Mouse (Mus musculus) adrenal gland, postnatal 10 days (tissue): Measurements from ENCODE around the gene Ccr4. TPM values are rescaled to one million over a fixed set of nuclear protein-coding genes. Genes with fewer than 3 reads are reported as not detected.
"Not testable (repeated sequence)": the region's sequence is repeated elsewhere in the genome, so short reads cannot be mapped to it uniquely, and the experiment has no call there.

Experiments used
- DNase-seq: peaks from one replicate; pipeline ENCODE4 v3.0.0; 2021; ENCODE audit warnings: mixed read lengths
- total RNA-seq, 2 experiments: library from RNA; stranded (reverse); gene quantifications; 2 replicates each; pipeline ENCODE4 v1.2.3; 2021

Ccr4 gene
- total RNA-seq, 2 experiments from 2014 or later = 0.09 TPM; not detected in 1

DNA sequence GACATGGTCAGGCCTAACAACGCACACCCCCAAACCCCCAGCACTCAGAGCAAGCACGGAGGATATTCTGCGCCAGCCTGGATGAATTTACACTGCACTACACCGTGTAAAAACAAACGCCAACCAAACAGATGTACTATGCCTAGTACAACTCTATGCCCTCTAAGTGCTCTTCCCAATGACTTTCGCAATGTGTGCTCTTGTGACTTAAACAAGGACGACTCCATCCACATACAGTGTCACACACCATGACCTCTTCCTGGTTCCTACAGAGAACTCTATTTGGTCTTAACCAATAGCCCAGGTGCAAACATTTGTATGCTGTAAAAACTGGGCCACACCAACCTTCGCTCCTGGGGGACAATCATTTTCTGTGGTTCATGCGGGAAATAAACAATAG is 17.8 kb upstream of the Ccr4 start:
- no peak for DNase-seq

DNA sequence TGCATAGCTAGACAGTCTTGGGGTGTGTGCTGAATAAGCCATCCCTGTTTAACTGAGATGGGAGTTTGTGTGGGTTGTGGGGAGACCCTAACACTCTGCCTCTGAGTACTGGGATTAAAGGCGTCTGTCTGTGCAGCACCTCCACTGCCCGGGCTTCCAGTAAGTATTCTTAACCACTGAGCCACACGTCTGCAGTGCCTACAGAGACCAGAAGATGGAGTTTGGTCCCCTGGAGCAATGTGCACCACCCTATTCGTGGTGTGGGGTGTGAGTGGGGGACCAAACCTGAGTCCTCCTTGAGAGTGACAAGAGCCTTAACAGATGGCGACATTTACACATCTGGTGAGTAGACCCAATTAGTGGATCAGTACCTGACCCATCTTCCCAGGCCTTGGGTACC is 17.3 kb upstream of the Ccr4 start:
- no peak for DNase-seq

DNA sequence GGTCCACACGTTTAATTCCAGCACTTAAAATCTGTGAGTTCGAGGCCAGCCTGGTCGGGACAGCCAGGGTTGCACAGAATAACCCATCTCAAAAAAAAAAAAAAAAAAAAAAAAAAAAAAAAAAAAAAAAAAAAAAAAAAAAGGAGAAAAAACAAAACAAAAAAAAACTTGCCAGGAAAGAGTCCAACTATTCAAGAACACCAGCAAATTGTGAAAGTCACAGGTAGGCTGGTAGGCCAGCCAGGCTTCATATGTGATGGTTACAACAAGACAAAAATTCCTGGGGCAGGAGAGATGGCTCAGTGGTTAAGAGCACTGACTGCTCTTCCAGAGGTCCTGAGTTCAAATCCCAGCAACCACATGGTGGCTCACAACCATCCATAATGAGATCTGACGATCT is 15.8 kb upstream of the Ccr4 start:
- DNase-seq = not testable (repeated sequence)

DNA sequence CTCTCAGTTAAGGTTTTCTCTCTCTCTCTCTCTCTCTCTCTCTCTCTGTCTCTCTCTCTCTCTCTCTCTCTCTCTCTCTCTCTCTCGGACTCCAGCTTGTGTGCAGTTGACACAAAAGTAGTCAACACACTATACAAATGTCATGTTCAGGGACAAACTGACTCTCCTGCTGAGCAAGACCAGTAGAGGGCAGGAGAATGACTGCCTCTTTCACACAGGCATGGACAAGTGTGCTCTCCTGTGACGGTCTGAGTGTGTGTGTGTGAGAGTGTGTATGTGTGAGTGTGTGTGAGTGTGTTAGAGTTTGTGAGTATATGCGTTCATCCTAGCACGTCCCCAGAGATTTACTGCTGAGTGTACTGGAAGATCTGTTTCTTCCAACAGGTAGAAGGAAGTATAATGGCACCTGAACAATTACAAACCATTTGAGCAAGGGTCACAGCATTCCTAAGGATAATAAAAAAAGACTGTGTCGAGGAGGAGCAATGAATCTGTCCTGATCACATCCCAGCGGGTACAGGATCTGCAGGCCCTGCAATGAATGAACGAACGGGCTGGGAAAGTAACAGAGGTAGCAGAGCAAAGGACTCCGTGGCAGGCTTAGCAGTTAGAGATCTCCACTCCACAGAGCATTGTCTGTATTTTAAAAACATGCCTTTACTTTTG is 14.2 kb upstream of the Ccr4 start:
- no peak for DNase-seq

DNA sequence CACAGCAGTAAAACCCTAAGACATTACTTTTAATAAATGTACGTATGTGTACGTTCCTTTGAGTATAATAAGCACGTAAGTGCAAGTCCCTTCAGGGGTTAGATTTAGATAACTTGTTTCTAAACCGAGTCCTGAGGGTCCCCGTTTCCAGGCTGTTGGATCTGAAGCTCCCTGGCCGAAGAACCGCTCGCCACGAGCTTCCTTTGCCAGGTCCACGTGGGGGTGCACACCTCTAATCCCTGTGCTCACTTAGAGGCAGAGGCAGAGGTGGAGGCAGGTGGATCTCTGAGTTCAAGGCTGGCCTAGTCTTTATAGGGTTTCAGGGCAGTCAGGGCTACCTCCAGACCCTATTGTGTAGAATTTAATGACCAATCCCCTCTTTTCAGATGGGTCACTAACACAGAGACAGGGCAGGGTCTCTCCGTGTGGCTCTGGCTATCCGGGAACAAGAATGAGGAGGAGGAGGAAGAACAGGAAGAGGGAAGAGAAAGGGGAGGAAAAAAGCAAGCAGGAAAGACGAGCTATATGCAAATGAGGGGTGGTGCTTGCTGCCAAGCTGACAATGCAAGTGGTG is 13.3 kb upstream of the Ccr4 start:
- DNase-seq = no peak

DNA sequence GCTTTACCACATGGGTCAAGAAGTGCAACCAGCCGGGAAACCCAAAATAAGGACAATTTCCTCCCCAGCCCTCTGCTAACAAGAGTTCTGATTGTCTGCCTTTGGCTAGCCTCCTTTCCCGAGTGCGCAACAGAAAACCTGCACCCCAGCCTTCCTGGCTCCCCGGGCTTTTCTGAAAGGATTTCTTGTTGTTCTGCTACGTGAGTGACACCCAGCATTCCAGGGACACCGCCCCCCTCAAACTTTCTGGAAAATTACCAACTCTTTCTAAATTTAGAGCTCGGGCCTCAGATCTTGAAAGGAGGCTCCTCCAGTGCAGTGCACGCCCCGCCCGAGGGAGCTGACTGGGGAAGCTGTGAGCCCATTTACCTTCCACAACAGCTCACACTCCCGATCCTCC is 10.6 kb upstream of the Ccr4 start, which contains the start of gene C130032M10Rik:
Gene C130032M10Rik (plus strand): TSS at position 334 of the 400 bp plus-strand sequence.
- peak; percentile 20 for DNase-seq

DNA sequence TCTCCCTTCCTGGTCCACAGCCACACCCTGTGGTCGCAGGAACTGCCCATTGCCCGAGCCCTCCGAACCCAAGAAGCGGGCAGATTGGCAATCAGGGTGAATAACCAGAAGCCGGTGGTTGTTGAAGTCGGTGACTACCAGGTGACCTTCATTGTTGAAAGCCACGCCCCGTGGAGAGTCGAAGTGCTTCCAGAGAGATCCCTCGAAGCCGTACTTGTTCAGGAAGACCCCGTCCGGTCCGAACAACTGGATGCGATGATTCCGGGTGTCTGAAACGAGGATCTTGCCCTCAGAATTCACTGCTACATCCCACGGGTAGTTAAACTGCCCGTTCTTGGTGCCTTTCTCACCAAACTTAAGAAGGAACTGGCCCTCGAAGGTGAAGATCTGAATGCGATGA is 8.1 kb upstream of the Ccr4 start:
- no peak for DNase-seq

DNA sequence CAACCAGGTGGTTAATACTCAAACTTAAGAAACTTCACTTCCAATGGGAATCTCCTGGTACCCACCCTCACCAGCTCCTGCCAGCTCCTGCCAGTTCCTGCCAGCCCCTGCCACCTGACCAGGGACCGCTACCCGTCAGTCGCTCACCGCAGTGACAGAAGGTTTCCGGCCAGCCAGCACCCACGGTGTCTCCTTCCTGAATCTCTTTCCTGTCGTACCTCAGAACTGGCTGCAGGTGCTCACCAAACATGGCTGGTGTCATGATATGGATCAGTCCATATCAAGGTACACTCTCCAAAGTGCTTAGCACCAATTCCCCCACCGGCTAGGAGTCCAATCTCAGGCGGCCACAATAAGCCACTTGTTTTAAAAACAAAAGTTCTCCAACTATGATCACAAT is 5.1 kb upstream of the Ccr4 start:
- DNase-seq = no peak

DNA sequence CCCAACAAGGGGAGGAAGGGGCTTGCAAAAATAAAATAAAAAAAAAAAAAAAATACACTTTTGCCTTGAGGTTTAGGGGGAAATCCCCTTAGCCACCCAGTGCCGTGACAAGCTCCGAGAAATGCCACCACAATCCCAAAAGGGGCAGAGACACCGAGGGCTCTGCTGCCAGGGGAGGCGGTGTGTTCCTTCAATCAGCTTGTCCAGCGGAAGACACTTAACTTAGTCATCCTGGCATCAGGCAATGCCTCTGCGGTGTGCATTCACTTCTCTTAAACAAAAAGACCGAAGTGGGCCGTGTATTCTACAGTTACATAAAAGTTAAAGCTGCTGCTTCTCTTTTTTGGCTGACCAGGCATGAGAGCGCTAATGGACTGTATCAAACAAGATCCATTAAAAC is 2.7 kb upstream of the Ccr4 start:
- DNase-seq = no peak

DNA sequence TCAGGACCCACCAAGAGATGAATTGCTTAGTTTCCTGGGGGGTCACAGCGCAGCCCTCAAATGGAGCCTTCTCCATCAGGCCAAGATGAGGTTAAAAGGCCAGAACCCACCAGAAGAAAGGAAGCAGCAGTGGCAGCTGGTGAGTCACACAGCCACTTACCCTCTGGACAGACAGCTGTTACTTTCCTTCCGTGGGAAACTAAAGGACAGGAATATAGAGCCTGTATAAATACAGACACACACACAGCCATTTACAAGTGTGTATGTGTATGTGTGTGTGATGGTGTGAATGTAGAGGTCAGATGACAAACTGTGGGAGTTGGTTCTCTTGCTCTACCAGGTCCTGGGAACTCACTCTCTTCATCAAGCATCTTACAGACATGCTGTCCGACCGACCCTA is 1.8 kb upstream of the Ccr4 start:
- DNase-seq = no peak

DNA sequence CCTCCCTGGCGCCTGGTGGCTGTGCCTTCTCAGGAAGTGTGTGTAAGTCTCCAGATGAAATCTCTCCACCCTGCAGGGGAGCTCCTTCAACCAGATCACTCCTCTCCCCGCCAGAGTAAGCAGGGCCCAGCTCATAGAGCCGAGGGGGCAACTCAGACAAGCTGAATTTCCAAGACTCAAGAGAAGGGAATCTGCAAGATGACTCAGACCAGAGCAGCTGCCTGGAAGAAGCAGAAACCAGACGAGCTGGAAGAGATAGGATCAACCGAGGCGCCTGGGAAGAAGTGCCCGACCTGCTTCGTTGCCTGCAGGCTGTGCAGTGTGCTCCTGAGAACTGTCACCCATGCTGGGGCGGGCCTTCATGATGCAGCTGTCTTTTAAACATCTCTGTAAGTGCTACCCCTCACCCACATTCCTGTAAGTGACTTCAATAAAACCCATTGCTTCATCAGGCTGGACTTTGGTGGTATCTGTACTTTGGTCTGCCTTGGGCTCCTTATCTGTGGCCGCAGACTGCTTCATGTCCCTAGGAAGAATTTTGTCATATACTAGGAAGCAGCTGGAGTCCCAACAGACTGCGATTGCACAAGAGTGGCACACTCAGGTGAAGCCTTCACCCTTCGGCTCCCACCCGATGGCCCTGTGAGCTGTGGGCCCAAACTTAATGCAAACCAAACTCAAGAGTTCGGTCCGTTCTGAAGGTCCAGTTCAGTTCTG is 1.8 kb downstream of the Ccr4 start:
- DNase-seq = no peak

DNA sequence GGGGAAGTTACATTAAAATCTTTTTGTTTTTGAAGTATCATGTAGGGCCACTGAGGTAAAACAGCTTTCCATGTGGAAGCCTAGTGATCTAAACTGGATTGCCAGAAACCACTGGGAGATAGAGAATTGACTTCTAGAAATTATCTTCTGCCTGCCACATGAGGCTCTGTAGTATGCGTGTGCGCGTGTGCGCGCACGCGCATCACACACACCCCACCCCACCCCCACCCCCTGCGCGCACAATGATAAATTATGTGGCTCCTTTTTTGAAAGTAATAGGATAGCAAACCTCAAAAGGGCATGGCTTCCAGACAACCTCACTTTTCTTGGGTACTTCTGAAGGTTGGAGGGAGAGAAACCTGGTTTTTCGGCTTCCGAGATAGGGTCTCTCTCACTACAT is 2.8 kb downstream of the Ccr4 start:
- no peak for DNase-seq

DNA sequence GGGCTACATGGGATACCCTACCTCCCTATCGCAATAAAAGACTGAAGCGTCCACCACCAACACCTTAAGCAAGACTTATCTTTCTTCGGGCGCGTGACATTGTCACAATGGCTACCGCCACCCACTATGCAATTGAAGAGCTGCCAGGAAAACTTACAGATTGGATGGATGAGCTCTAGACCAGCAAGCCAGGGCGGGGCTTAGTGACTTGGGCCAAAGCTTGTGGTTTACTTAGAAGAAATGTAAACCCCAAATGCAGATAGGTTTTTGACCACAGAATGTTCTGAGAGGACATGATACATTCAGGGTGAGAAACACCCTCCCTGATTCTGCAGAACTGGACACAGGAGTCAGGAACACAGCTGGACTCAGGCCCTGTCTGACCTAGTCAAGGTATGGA is 3.6 kb downstream of the Ccr4 start:
- no peak for DNase-seq

DNA sequence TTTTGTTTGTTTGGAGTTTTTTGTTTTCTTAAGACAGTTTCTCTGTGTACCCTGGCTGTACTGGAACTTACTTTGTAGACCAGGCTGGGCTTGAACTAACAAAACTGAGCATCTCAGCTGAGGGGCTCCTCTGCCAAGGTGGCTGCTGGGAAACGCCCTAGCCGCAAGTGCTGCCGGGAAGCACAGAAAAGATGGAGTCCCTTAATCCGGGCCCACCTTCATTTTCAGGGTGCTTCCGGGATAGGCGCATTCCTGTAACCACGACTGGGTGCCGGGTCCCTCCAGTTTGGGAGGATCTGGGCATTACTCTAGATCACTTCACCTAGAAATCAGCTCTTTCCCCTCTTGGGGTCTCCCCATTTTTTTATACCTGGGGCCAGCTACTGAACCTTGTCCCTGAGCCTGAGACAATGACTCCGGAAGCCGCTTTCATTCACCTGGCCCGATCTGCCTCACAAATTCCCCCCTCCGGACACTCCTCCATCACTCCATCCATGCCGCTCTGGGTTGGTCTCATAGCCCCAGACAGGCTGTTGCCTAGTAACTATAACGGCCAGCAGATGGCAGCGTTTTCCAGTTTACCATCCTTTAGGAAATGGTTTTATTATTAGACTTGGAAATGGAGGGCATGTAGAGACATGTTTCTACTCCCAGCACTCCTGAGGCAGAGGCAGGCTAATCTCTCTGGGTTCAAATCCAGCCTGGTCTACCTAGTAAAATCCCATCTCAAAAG is 4.8 kb downstream of the Ccr4 start:
- DNase-seq = peak; percentile 80

DNA sequence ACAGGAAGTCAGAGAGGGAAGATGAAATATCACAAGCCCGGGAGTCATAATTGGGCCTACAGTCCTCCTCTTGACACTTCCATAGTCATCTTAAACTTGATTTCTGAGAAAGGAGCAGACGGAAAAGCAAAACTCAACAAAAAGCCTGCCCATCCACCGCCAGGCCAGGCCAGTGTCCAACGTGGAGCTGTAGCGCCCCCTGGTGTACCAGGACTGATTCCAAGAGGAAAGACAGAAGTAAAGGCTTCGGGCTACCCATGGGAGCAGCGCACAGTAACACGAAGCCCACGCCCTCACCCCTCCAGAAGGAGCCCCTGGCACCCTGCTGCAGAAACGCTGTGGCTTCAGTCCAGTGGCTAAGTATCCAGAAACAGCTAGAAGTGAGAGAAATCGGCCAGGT is 6.5 kb downstream of the Ccr4 start:
- DNase-seq = peak; percentile 95

DNA sequence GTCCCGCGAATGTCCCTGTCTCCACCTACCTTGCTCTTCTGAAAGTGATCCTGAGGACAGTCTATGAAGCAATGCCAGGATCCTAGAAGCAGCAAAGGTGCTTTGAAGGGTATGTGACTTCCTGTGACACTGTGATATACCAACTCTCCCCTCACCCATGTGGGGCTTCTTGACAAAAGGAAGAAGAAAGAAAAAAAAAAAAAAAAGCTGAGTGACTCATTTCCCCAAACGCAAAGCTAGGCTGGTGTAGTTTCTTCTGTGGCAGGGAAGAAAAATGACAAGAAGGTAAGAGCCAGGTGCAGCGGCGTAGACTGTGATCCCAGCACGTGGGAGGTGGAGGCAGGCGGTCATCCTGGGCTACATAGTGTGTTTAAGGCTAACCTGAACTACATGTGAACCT is 8.2 kb downstream of the Ccr4 start:
- no peak for DNase-seq

DNA sequence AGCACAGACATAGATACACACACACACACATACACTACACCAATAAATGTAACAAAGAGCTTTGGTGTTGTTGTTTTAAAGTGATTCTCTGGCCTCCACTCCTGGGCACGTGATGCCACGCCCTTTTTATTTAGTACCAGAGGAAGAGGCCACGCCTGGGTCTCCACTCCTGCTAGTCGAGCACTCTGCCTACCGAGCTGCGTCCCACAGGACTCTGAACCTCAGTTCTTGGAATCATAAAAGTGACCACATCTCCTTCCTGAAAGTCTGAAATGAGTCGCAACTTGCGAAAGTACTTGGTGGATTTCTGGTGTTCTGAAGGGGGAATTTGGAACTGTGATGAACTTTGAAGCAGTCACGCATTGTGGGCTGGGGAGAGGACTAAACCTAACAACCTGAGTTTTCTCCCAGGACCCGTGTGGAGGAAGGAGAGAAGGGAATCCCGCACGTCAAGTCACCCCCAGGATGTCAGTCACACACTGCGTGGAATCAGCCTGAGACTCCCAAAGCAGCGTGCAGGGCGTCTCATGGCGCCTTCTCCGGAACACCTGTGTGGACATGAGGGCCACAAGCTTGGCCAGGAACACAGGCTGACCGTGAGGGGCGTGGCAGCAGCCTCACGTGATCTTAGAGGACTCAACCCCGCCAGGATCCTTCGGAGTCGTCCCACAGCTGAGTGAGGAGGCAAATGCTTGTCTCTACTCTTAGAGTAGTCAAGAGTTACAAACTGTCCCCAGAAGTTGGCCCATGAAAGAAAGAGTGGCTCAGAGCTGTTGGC is 17.0 kb downstream of the Ccr4 start:
- no peak for DNase-seq

DNA sequence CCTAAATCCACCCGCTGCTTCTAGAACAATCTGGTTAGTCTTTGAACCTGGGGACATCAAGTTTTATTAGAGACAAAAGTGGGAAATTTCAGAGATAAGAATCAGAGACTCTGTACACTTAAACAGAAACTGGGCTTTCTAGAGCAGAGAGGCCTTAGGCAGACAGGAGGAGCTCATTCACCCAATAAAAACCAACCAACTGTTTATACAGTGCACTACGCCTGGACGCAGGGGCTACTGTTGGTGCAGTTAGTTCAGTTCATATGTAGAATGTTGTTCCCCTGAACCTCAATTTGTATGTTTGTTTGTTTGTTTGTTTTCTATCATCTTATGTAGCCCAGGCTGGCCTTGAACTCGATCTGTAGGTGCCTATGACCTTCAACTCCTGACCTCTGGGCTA is 17.9 kb downstream of the Ccr4 start:
- no peak for DNase-seq

DNA sequence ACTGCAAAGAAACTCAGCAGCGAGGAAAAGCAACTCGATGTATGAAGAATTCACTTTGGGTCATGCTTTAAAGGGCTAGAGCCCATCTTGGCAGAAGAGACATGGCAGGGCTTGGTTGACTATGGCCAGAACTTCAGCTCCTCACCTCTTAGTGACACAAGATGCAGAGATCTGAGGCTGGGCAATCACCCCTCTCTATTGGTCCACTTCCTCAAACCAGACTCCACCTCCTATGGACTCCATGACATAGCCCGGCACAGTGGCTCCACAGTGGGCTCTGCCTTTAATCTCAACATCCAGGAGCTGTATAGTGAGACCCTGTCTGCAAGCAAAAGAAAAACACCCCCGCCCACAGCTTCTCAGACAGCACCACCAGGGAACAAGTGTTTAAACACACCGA is 19.9 kb downstream of the Ccr4 start:
- DNase-seq = no peak

DNA sequence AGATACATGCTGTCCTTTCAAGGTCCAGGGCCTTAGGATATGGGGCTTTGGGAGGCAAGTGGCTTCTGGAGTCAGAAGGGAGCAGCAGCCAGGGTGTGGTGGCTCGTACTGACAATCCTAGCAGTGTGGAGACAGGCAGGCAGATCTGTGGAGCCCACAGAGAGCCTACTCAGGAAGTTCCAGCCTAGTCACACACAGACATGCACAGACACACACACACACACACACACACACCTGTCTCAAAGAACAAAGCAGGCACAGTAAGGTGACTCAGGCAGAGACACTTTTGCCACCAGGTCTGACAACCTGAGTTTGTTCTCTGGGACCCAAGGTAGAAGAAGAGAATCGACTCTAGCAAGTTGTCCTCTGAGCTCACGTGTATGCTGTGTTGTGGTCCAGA is 23.8 kb downstream of the Ccr4 start:
- no peak for DNase-seq

DNA sequence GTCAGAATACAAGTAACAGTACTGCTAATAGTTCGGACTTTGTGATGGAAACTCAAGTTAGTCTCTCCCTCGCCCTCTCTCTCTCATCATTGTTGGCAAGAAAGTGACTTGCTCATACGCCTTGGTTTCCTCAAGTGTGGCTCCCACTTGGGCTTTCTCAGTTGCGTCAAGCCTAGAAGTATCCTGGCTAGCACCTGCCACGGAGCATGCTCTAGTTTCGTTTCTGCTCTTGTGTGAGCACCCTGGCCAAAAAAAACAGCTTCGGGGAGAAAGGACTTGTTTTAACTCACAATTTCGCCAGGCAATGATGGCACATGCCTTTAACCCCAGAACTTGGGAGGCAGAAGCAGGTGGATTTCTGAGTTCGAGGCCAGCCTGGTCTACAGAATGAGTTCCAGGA is 27.7 kb downstream of the Ccr4 start:
- DNase-seq = no peak

DNA sequence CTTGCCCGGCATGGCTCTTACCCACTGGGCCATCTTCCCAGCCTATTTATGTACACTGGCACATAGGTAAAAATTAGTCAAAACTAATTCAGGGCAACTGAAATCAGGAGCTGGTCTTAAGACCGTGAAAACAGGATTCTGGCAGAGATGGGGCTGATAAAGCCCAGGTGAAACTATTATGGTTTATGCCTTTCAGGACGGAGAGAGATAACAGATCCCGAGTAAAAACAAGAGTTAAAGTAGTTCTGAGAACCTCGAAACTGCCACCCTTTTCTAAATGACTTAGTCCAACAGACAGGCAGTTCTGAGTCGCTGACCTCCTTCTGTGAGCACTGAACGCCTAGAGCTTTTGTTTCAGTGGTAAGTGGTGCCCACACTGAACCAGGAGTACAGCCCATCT is 32.8 kb downstream of the Ccr4 start:
- DNase-seq = no peak
